33 mouse cellular contexts compared by ENCODE assay signal in the genomic region with DNA sequence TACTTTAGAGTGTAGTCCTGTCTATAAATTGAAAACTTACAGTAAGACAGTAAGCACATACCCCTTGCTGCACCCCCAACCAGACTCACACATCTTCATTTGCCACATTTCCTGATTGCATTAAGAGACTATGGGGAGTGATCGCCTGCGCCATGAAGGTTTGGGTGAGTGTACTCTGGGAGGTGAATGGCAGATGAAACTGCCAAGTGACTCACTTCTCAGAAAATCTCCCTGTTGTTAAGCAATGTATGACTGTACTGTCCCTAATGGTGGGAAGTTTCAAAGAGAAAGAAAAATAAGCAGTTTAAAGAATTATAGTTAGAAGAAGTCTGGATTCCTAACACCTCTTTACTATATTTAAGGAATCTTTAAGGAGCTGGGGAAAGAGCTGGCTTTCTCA. TPM values are rescaled to one million over a fixed set of nuclear protein-coding genes. Genes with fewer than 3 reads are reported as not detected.
A peak's percentile ranks its signal among the peaks of the same experiment; 100 is the strongest.
DNase-seq lines count a peak whose midpoint lies in the region; ATAC-seq and TF ChIP-seq lines count a peak whose summit lies in the region.
"Had no signal": no experiment of that assay in that cellular context is flagged by ENCODE, and none has a peak within 500 bp of the region (broad histone marks: within the 10 kb centered on the region; RNA-seq: fewer than 3 reads in every experiment).

No protein-coding gene starts in this region.

- no peaks in the 10 kb centered on the region for H3K27me3 ChIP-seq in lung, postnatal 0 days (replicated peaks; ENCODE audit: insufficient read depth, low read length)
- H3K27me3 ChIP-seq: embryonic facial prominence, embryonic 15.5 days; forebrain, embryonic 12.5 days; heart, embryonic 15.5 days; kidney, embryonic 15.5 days; limb, embryonic 13.5 days; liver, embryonic 15.5 days; megakaryocyte, embryonic 14.5 days; neural tube, embryonic 15.5 days had no signal

- 90% methylated on average over 2 of the region's 2 CpGs for WGBS in lung, postnatal 0 days

- no peak for TF ChIP-seq EP300 in lung, postnatal 0 days (IDR thresholded peaks at IDR 0.05)

- no peak for TF ChIP-seq CTCF in lung, postnatal 0 days (IDR thresholded peaks at IDR 0.05)

- no peak overlapping the region for H3K9ac ChIP-seq in lung, postnatal 0 days (replicated peaks; ENCODE audit: low read depth)
- H3K9ac ChIP-seq: embryonic facial prominence, embryonic 15.5 days; forebrain, embryonic 12.5 days; heart, embryonic 15.5 days; kidney, embryonic 15.5 days; limb, embryonic 13.5 days; liver, embryonic 15.5 days; neural tube, embryonic 15.5 days had no signal

- no peaks in the 10 kb centered on the region for H3K4me1 ChIP-seq in lung, postnatal 0 days (ENCODE audit: insufficient read depth, low read depth, low read length)
- H3K4me1 ChIP-seq: embryonic facial prominence, embryonic 15.5 days; forebrain, embryonic 12.5 days; heart, embryonic 15.5 days; kidney, embryonic 15.5 days; limb, embryonic 13.5 days; liver, embryonic 15.5 days; megakaryocyte, embryonic 14.5 days; neural tube, embryonic 15.5 days had no signal

- peak; percentile 18 for DNase-seq in lung, postnatal 0 days (ENCODE audit: low spot score)
- no peak for DNase-seq in lung, postnatal 25 days (ENCODE audit: low spot score)
- peak; percentile 29 for DNase-seq in adrenal gland, postnatal 14 days
- DNase-seq in ovary, postnatal 14 days (ENCODE audit: low spot score), result no peak
- no peak for DNase-seq in cerebellum, adult 18-20 months
- DNase-seq in left cerebral cortex, adult 8-10 months (ENCODE audit: low spot score in 2 of 2), result no peak
- DNase-seq: cerebellum, postnatal 10 days; embryo, embryonic 11 days; gastrocnemius, postnatal 25 days; midbrain, embryonic 14.5 days; right cerebral cortex, postnatal 25 days; thymus, postnatal 36 days had no signal

- no peak overlapping the region for H3K4me2 ChIP-seq in lung, postnatal 0 days (replicated peaks; ENCODE audit: low read depth, low read length)
- H3K4me2 ChIP-seq: embryonic facial prominence, embryonic 15.5 days; forebrain, embryonic 12.5 days; heart, embryonic 15.5 days; kidney, embryonic 15.5 days; limb, embryonic 13.5 days; liver, embryonic 15.5 days; neural tube, embryonic 15.5 days had no signal

- no peak for ATAC-seq in lung, postnatal 0 days
- peak; percentile 69 for ATAC-seq in granulocyte monocyte progenitor cell, adult 5-6 weeks (replicated peaks; ENCODE audit: poor library complexity, severe bottlenecking)
- ATAC-seq: CD4-positive, CD25-positive, alpha-beta regulatory T cell, adult 4 months; hindbrain, postnatal 0 days; intestine, postnatal 0 days had no signal

- no peaks in the 10 kb centered on the region for H3K9me3 ChIP-seq in lung, postnatal 0 days (ENCODE audit: low read length)
- H3K9me3 ChIP-seq: embryonic facial prominence, embryonic 15.5 days; forebrain, embryonic 12.5 days; heart, embryonic 15.5 days; kidney, embryonic 15.5 days; limb, embryonic 13.5 days; liver, embryonic 15.5 days; megakaryocyte, embryonic 14.5 days; neural tube, embryonic 15.5 days had no signal

- no peak overlapping the region for H3K4me3 ChIP-seq in lung, postnatal 0 days (ENCODE audit: low read depth, low read length)
- H3K4me3 ChIP-seq: embryonic facial prominence, embryonic 15.5 days; forebrain, embryonic 12.5 days; heart, embryonic 15.5 days; kidney, embryonic 15.5 days; limb, embryonic 13.5 days; liver, embryonic 15.5 days; megakaryocyte, embryonic 14.5 days; neural tube, embryonic 15.5 days had no signal

- H3K27ac ChIP-seq in lung, postnatal 0 days (ENCODE audit: low read length), result no peak overlapping the region
- H3K27ac ChIP-seq: embryonic facial prominence, embryonic 15.5 days; forebrain, embryonic 12.5 days; heart, embryonic 15.5 days; hindbrain, postnatal 0 days; kidney, embryonic 15.5 days; limb, embryonic 13.5 days; liver, embryonic 15.5 days; neural tube, embryonic 15.5 days had no signal

- no peaks in the 10 kb centered on the region for H3K36me3 ChIP-seq in lung, postnatal 0 days (ENCODE audit: insufficient read depth, low read length)
- H3K36me3 ChIP-seq: embryonic facial prominence, embryonic 15.5 days; forebrain, embryonic 12.5 days; heart, embryonic 15.5 days; kidney, embryonic 15.5 days; limb, embryonic 13.5 days; liver, embryonic 15.5 days; neural tube, embryonic 15.5 days had no signal

RNA-seq across cellular contexts. Expression of a gene that starts 14.2 kb away (rescaled TPM):
- polyA plus RNA-seq in lung, postnatal 0 days (2015; fragmentation: Nextera tagmentation; extraction: Ambion mirVana), result 0.18 TPM in 1 of 2 replicates, not detected in the other
- 1.4 and 2.2 TPM in 2 replicates for total RNA-seq in adrenal gland, postnatal 14 days (2021)
- not detected in 2 replicates for total RNA-seq in granulocyte monocyte progenitor cell, adult 5-6 weeks (2014; fragmentation: Nextera tagmentation)
- total RNA-seq in granulocyte monocyte progenitor cell, adult 5-6 weeks (2017), result not detected in 2 replicates
- total RNA-seq in left cerebral cortex, adult 8-10 months (2022), result not detected
- total RNA-seq: ES-E14; gastrocnemius, postnatal 25 days; hematopoietic stem cell, adult 5-6 weeks; hindbrain, postnatal 0 days; left cerebral cortex, postnatal 14 days had no signal
- polyA plus RNA-seq: CD4-positive, CD25-positive, alpha-beta regulatory T cell, adult 4 months; embryonic facial prominence, embryonic 15.5 days; forebrain, embryonic 12.5 days; heart, embryonic 15.5 days; hindbrain, postnatal 0 days; intestine, postnatal 0 days; kidney, embryonic 15.5 days; limb, embryonic 13.5 days; liver, embryonic 15.5 days; lung, embryonic 16.5 days; midbrain, embryonic 14.5 days; neural tube, embryonic 15.5 days; stomach, embryonic 14.5 days had no signal

RNA-seq across cellular contexts. Expression of a gene that starts 14.9 kb away (rescaled TPM):
- polyA plus RNA-seq in lung, postnatal 0 days (2015; fragmentation: Nextera tagmentation; extraction: Ambion mirVana), result not detected in 2 replicates
- total RNA-seq in adrenal gland, postnatal 14 days (2021), result 1.0 and 1.2 TPM in 2 replicates
- not detected in 2 replicates for total RNA-seq in granulocyte monocyte progenitor cell, adult 5-6 weeks (2014; fragmentation: Nextera tagmentation)
- total RNA-seq in granulocyte monocyte progenitor cell, adult 5-6 weeks (2017), result not detected in 2 replicates
- not detected for total RNA-seq in left cerebral cortex, adult 8-10 months (2022)
- total RNA-seq: ES-E14; gastrocnemius, postnatal 25 days; heart, adult 8-10 months; hematopoietic stem cell, adult 5-6 weeks; hindbrain, postnatal 0 days; layer of hippocampus, postnatal 14 days; left cerebral cortex, postnatal 14 days had no signal
- polyA plus RNA-seq: CD4-positive, CD25-positive, alpha-beta regulatory T cell, adult 4 months; embryonic facial prominence, embryonic 15.5 days; forebrain, embryonic 12.5 days; frontal cortex, adult 2 months; heart, embryonic 15.5 days; hindbrain, postnatal 0 days; intestine, postnatal 0 days; kidney, embryonic 15.5 days; limb, embryonic 13.5 days; liver, embryonic 15.5 days; lung, embryonic 16.5 days; midbrain, embryonic 14.5 days; neural tube, embryonic 15.5 days; spleen, adult 2 months; stomach, embryonic 14.5 days had no signal

RNA-seq across cellular contexts. Expression of a gene that starts 19.4 kb away (rescaled TPM):
- polyA plus RNA-seq in lung, postnatal 0 days (2015; fragmentation: Nextera tagmentation; extraction: Ambion mirVana), result 0.15 TPM in 1 of 2 replicates, not detected in the other
- total RNA-seq in adrenal gland, postnatal 14 days (2021), result 2.0 and 3.5 TPM in 2 replicates
- total RNA-seq in granulocyte monocyte progenitor cell, adult 5-6 weeks (2014; fragmentation: Nextera tagmentation), result 1.6 TPM in 1 of 2 replicates, not detected in the other
- not detected in 2 replicates for total RNA-seq in granulocyte monocyte progenitor cell, adult 5-6 weeks (2017)
- not detected for total RNA-seq in left cerebral cortex, adult 8-10 months (2022)
- total RNA-seq: ES-E14; gastrocnemius, postnatal 25 days; heart, adult 8-10 months; hematopoietic stem cell, adult 5-6 weeks; hindbrain, postnatal 0 days; layer of hippocampus, postnatal 14 days; left cerebral cortex, postnatal 14 days had no signal
- polyA plus RNA-seq: CD4-positive, CD25-positive, alpha-beta regulatory T cell, adult 4 months; embryonic facial prominence, embryonic 15.5 days; forebrain, embryonic 12.5 days; heart, embryonic 15.5 days; hindbrain, postnatal 0 days; intestine, postnatal 0 days; kidney, embryonic 15.5 days; limb, embryonic 13.5 days; liver, embryonic 15.5 days; lung, embryonic 16.5 days; midbrain, embryonic 14.5 days; neural tube, embryonic 15.5 days; stomach, embryonic 14.5 days had no signal

RNA-seq across cellular contexts. Expression of a gene that starts 45.6 kb away (rescaled TPM):
- polyA plus RNA-seq in lung, postnatal 0 days (2015; fragmentation: Nextera tagmentation; extraction: Ambion mirVana), result 0.08 TPM in 1 of 2 replicates, not detected in the other
- not detected in 2 replicates for total RNA-seq in adrenal gland, postnatal 14 days (2021)
- not detected in 2 replicates for total RNA-seq in granulocyte monocyte progenitor cell, adult 5-6 weeks (2014; fragmentation: Nextera tagmentation)
- total RNA-seq in granulocyte monocyte progenitor cell, adult 5-6 weeks (2017), result not detected in 2 replicates
- not detected for total RNA-seq in left cerebral cortex, adult 8-10 months (2022)
- total RNA-seq: ES-E14; gastrocnemius, postnatal 25 days; heart, adult 8-10 months; hematopoietic stem cell, adult 5-6 weeks; hindbrain, postnatal 0 days; layer of hippocampus, postnatal 14 days; left cerebral cortex, postnatal 14 days had no signal
- polyA plus RNA-seq: CD4-positive, CD25-positive, alpha-beta regulatory T cell, adult 4 months; embryonic facial prominence, embryonic 15.5 days; forebrain, embryonic 12.5 days; frontal cortex, adult 2 months; heart, embryonic 15.5 days; hindbrain, postnatal 0 days; intestine, postnatal 0 days; kidney, embryonic 15.5 days; limb, embryonic 13.5 days; liver, embryonic 15.5 days; lung, embryonic 16.5 days; midbrain, embryonic 14.5 days; neural tube, embryonic 15.5 days; spleen, adult 2 months; stomach, embryonic 14.5 days had no signal

RNA-seq across cellular contexts. Expression of a gene that starts 46.4 kb away (rescaled TPM):
- polyA plus RNA-seq in lung, postnatal 0 days (2015; fragmentation: Nextera tagmentation; extraction: Ambion mirVana), result 21.8 TPM in 2 replicates
- total RNA-seq in adrenal gland, postnatal 14 days (2021), result 1.2 and 3.6 TPM in 2 replicates
- total RNA-seq in granulocyte monocyte progenitor cell, adult 5-6 weeks (2014; fragmentation: Nextera tagmentation), result 0.56 and 0.86 TPM in 2 replicates
- total RNA-seq in granulocyte monocyte progenitor cell, adult 5-6 weeks (2017), result 0.04 TPM in 1 of 2 replicates, not detected in the other
- under 1 TPM in 3 of 4 experiments, not detected in 1; 0.23 to 0.68 (median 0.28) TPM for total RNA-seq in left cerebral cortex, adult 8-10 months (2022)

Comparison
In these comparisons a context has a peak if more than half of its experiments do, and no peak if none do; other contexts are left out.
1. DNase-seq: peak in lung, postnatal 0 days (single experiment) and adrenal gland, postnatal 14 days (single experiment); none in lung, postnatal 25 days (single experiment), ovary, postnatal 14 days (single experiment), cerebellum, adult 18-20 months (0 of 2) and left cerebral cortex, adult 8-10 months (0 of 2).